Mouse (Mus musculus) frontal cortex, adult (tissue): ENCODE measurements at regions not wholly inside any gene's neighbourhood (a gene's known extent, or its start where the extent isn't known, plus 50 kb on each side); places are given as distances from the start of the nearest gene placed in this dataset.

Source experiments
- ATAC-seq: cut with Nextera tagmentation; 2 replicates; pipeline ENCODE4 v1.9.2; 2017; ENCODE audit warnings: mild to moderate bottlenecking, moderate library complexity, mixed read lengths; ENCODE audit not compliant: low TSS enrichment

GRCm38 (mm10) chr6:121560852-121561251, 74.3 kb upstream of the A2m start:
- peak; percentile 98 for ATAC-seq

DNA sequence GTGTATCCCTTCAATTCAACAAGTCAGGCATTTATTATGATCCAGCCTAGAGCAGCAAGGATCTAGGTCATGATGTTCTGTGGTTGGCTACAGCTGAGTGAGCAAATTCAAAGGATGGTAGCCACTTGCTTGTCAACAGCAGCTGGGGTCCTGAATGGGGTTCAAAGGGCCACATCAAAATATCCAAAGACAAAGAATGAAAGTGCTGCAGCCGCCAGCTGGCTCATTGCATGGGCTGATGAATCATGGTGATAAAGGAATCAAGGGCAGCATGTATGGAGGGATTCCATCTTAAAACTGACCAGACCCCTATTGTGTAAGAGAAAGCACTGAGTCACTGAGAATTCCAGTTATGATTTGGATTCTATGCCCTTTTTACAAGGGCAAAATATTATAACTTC, 74.8 kb upstream of the A2m start:
- ATAC-seq: no peak

DNA sequence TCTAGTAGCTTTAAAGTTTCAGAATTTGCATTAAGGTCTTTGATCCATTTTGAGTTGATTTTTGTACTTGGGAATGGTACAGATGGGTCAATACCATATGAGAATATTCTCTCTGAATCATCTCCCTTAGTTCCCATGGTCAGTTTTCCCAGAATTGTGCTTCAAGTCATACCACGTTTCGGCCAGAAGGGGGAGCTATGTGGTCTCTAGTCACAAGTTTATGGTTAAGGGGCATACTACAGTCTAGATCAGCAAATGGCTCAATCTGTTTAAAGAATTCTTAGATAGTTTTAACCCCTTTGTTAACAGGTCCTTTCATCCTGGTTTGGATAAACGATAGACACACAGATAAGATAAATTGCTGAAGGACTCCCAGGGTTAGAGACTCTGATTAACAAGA, 78.7 kb upstream of the A2m start:
- ATAC-seq: peak; percentile 62; the same call in 1 of the 2 replicates

DNA sequence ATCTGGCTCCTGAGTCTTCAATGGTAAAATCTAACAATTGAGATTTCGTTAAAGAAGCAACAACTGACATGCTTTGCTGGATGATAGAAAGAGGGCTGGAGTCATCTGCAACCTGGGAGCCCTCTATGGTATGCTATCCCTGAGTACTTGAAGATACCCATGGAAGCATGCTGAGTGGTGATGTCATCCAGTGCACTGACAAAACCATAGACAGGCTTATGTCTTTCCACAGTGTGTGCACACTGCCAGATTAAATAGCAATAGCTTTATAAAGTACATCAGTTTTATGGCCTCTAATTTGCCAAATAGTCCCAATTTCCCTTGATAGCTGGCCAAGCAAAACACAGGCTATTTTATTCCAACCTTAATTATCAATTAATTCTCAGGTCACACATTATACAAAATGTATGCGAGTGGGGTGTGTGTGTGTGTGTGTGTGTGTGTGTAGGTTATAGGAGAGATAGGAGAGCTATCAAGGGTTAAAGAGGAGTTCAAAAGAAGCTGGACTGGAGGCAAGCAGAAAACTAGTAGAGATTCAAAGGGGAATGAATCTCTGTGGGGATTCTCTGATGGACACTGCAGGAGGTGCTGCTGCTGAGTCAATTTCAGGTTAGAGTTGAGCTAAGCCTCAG, 80.1 kb upstream of the Iqsec3 start:
- ATAC-seq: no peak

- ATAC-seq: no peak
Observed at GRCm38 (mm10) chr6:121533521-121533920, 60.0 kb upstream of the Iqsec3 start.

DNA sequence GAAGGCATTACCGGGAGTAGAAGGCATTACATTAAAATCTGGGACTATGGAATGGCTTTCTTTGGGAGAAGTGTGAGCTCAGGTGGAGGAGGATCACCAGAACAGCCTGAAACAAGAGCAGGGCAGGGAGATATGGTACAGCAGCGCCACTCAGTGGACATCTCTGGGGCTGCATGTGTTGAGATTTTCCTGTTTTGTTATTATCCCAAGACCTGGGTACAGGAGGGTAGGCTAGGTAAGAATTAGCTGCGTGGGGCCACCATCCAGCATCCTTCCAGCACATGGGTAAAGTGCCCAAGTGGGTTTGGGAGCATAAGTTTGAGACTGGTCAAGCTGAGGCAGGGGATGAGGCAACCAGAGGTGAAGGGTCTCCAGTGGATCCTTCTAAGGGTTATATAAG, 59.4 kb upstream of the Iqsec3 start:
- ATAC-seq: peak; percentile 90

DNA sequence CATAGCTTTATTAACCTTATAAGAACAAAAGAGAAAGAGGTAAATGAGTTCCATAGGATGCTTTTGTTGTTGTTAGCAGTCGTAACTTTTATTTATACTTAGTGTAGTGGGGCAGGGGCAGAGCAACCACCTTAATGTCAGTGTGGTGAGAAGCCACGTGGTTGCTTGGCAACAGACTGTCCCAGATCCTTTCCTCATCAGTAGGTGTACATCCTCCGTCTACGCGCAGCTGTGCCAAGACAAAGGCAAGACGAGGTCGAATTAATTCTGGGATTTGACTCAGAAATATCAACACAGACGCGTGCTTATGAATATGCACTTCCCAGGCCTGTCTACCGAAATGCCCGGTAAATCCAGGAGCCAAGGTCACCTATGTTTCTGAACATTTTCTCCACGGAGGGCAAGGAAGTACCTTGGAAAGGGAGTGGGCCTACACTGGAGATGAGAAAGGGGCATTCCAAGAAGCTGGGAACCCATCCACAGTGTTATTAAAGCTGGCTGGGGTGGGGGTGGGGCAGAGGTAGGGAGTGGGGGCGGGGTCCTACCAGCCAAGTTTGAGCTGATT, 58.4 kb upstream of the Iqsec3 start:
- ATAC-seq: peak; percentile 66; the same call in 1 of the 2 replicates

DNA sequence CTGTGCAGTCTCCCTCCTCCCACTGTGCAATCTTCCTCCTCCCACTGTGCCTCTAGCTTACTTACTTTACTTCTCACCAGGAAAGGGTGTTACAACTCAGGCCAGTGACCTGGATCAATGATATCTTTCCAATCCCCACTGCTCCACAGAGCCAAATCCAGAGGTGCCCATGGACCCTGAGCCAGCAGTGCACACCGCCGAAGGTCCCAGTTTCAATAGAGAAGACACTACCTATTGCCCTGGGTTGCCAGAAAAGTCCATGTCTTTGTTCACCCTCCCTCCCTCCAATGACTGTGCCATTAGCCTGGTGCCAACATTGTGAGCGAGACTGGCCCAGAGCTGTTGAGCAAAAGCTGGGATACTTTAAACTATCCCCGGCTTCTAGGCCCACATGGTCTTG, 53.8 kb upstream of the Iqsec3 start:
- no peak for ATAC-seq

DNA sequence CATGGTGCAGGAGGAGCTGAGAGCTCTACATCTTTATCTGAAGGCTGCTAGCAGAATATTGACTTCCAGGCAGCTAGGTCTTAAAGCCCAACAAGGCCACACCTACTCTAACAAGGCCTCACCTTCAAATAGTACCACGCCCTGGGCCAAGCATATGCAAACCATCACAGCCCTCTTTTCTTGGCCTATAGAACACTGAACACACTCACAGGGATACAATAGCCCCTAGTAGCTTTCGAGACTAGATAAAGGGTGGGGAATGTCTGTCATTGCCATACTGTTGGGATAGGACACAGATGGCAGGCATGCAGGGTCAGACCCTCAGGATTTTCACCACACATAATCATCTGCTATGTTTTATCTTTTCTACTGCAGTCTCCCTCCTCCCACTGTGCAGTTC, 52.6 kb upstream of the Iqsec3 start:
- ATAC-seq: no peak

GRCm38 (mm10) chr6:121524613-121524970, 51.1 kb upstream of the Iqsec3 start:
- ATAC-seq: no peak

DNA sequence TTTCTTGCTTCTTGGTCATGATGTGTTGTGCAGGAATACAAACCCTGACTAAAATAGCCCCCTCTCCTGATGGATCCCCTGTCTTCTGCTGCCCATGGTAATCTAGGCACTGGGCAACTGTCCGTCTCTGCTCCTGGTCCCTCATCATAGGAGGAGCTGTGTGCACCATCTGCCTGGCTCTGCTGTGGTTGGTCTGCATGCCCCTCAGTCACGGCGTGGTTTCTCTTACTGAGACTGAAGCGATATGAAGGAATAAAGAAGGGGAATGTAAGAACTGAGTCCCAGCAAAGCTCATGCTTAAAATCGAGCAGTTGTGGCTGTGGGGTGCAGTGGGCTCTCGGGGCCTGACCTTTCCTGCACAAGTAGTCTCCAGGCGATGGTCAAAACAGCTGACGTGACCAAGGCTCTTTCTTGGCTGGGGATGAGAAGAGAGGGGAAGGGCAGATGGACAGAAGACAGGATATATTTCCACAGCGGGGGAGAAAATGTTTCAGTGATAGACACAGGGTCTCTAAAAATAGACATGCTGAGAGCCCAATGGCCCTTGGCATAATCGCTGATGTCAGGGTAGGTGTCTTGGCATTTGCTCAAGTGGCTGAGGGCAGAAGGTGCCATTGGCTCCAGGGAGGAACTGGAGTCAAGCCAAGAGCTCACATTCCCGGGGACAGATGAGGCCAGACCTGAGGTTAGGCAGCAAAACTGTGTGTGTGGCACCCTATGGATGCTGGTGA, 50.6 kb upstream of the Iqsec3 start:
- ATAC-seq: no peak
